7 mouse cellular contexts compared by ENCODE assay signal in genomic region chr11:76945386-76946202, GRCm38 (mm10). TPM values are rescaled to one million over a fixed set of nuclear protein-coding genes. Genes with fewer than 3 reads are reported as not detected.
A peak's percentile ranks its signal among the peaks of the same experiment; 100 is the strongest.
DNase-seq lines count a peak whose midpoint lies in the region; ATAC-seq and TF ChIP-seq lines count a peak whose summit lies in the region.

No protein-coding gene starts in this region.

- peak; percentile 97 for DNase-seq in adrenal gland, postnatal 14 days
- peak; percentile 95 for DNase-seq in embryonic facial prominence, embryonic 11.5 days (ENCODE audit: low spot score)
- DNase-seq in heart, adult 18-20 months: peak; percentile 94 to 97
- peak; percentile 96 for DNase-seq in kidney, adult 2 months
- DNase-seq in spleen, adult 2 months (ENCODE audit: low read depth in 1 of 2, low spot score in 2 of 2): peak; percentile 55 to 92

- H3K27me3 ChIP-seq in embryonic facial prominence, embryonic 11.5 days (ENCODE audit: control insufficient read depth, insufficient read depth, low read length): no peaks in the 10 kb centered on the region
- no peaks in the 10 kb centered on the region for H3K27me3 ChIP-seq in kidney, adult 2 months (replicated peaks; ENCODE audit: control insufficient read depth, insufficient read depth, low read length)
- no peaks in the 10 kb centered on the region for H3K27me3 ChIP-seq in limb, embryonic 12.5 days
- H3K27me3 ChIP-seq in midbrain, embryonic 15.5 days (replicated peaks): no peaks in the 10 kb centered on the region
- no peaks in the 10 kb centered on the region for H3K27me3 ChIP-seq in spleen, adult 2 months (ENCODE audit: control insufficient read depth, insufficient read depth, low read length)

- no peaks in the 10 kb centered on the region for H3K36me3 ChIP-seq in embryonic facial prominence, embryonic 11.5 days (replicated peaks; ENCODE audit: control insufficient read depth, insufficient read depth, low read depth, low read length)
- H3K36me3 ChIP-seq in kidney, adult 2 months (ENCODE audit: control insufficient read depth, insufficient read depth, low read length): no peaks in the 10 kb centered on the region
- peaks cover 22% of the 10 kb centered on the region for H3K36me3 ChIP-seq in limb, embryonic 12.5 days
- H3K36me3 ChIP-seq in midbrain, embryonic 15.5 days (replicated peaks): no peaks in the 10 kb centered on the region
- H3K36me3 ChIP-seq in spleen, adult 2 months (ENCODE audit: control insufficient read depth, insufficient read depth, low read length): peaks cover 1% of the 10 kb centered on the region; the same call in 1 of the 2 replicates

- peak overlapping the region; percentile 83 for H3K27ac ChIP-seq in embryonic facial prominence, embryonic 11.5 days (replicated peaks; ENCODE audit: low read depth, low read length)
- H3K27ac ChIP-seq in kidney, adult 2 months (ENCODE audit: insufficient read depth, low read depth, low read length): peak overlapping the region; percentile 94
- peak overlapping the region; percentile 93 for H3K27ac ChIP-seq in limb, embryonic 12.5 days
- H3K27ac ChIP-seq in midbrain, embryonic 15.5 days: peak overlapping the region; percentile 81
- H3K27ac ChIP-seq in spleen, adult 2 months (ENCODE audit: insufficient read depth, low read length): peak overlapping the region; percentile 39; the same call in 1 of the 2 replicates

- H3K4me1 ChIP-seq in embryonic facial prominence, embryonic 11.5 days (ENCODE audit: control insufficient read depth, insufficient read depth, low read length): no peaks in the 10 kb centered on the region
- peaks cover 8% of the 10 kb centered on the region; the same call in 1 of the 2 replicates for H3K4me1 ChIP-seq in kidney, adult 2 months (ENCODE audit: control insufficient read depth, insufficient read depth, low read length)
- peaks cover 9% of the 10 kb centered on the region for H3K4me1 ChIP-seq in limb, embryonic 12.5 days (replicated peaks)
- peaks cover 14% of the 10 kb centered on the region for H3K4me1 ChIP-seq in midbrain, embryonic 15.5 days
- peaks cover 6% of the 10 kb centered on the region; the same call in 1 of the 2 replicates for H3K4me1 ChIP-seq in spleen, adult 2 months (ENCODE audit: control insufficient read depth, insufficient read depth, insufficient read length)

- H3K9me3 ChIP-seq in embryonic facial prominence, embryonic 11.5 days (replicated peaks; ENCODE audit: control insufficient read depth, low read length): no peaks in the 10 kb centered on the region
- H3K9me3 ChIP-seq in limb, embryonic 12.5 days: no peaks in the 10 kb centered on the region
- no peaks in the 10 kb centered on the region for H3K9me3 ChIP-seq in midbrain, embryonic 15.5 days

- peak overlapping the region; percentile 76 for H3K4me2 ChIP-seq in embryonic facial prominence, embryonic 11.5 days (ENCODE audit: low read depth, low read length)
- H3K4me2 ChIP-seq in limb, embryonic 12.5 days: peak overlapping the region; percentile 89
- peak overlapping the region; percentile 63 for H3K4me2 ChIP-seq in midbrain, embryonic 15.5 days

- TF ChIP-seq POLR2A in kidney, adult 2 months (IDR thresholded peaks at IDR 0.05; ENCODE audit: low read depth, low read length): peak; percentile 56
- peak; percentile 50 for TF ChIP-seq POLR2A in spleen, adult 2 months (IDR thresholded peaks at IDR 0.05; ENCODE audit: low read depth, low read length)

- peak overlapping the region; percentile 86 for H3K9ac ChIP-seq in embryonic facial prominence, embryonic 11.5 days (replicated peaks; ENCODE audit: low read length)
- peak overlapping the region; percentile 91 for H3K9ac ChIP-seq in limb, embryonic 12.5 days (replicated peaks)
- H3K9ac ChIP-seq in midbrain, embryonic 15.5 days: peak overlapping the region; percentile 80

- ATAC-seq in embryonic facial prominence, embryonic 11.5 days (replicated peaks; ENCODE audit: insufficient number of reproducible peaks, low FRiP score, low TSS enrichment, low read depth): peak; percentile 94
- peak; percentile 95 for ATAC-seq in limb, embryonic 12.5 days (ENCODE audit: insufficient number of reproducible peaks, insufficient read depth, low FRiP score, low TSS enrichment, low read depth)
- peak; percentile 95 for ATAC-seq in midbrain, embryonic 15.5 days (replicated peaks)

- WGBS in embryonic facial prominence, embryonic 11.5 days: under 1% methylated on average over 57 of the region's 58 CpGs
- 1% methylated on average over 56 of the region's 58 CpGs for WGBS in kidney, adult 2 months
- under 1% methylated on average over 58 of the region's 58 CpGs for WGBS in limb, embryonic 12.5 days
- under 1% methylated on average over 58 of the region's 58 CpGs for WGBS in midbrain, embryonic 15.5 days
- 1% methylated on average over 58 of the region's 58 CpGs for WGBS in spleen, adult 2 months

- no peak for TF ChIP-seq CTCF in kidney, adult 2 months (conservative IDR thresholded peaks at IDR 0.05; ENCODE audit: insufficient read depth, insufficient read length, low read depth, low read length)
- TF ChIP-seq CTCF in spleen, adult 2 months (IDR thresholded peaks at IDR 0.05; ENCODE audit: extremely low read depth, insufficient read depth, insufficient read length, insufficient replicate concordance): no peak

- peak overlapping the region; percentile 94 for H3K4me3 ChIP-seq in embryonic facial prominence, embryonic 11.5 days (ENCODE audit: low read depth, low read length)
- H3K4me3 ChIP-seq in kidney, adult 2 months (ENCODE audit: insufficient read depth, low read depth, low read length): peak overlapping the region; percentile 77
- peak overlapping the region; percentile 87 for H3K4me3 ChIP-seq in limb, embryonic 12.5 days (replicated peaks)
- H3K4me3 ChIP-seq in midbrain, embryonic 15.5 days: peak overlapping the region; percentile 82
- H3K4me3 ChIP-seq in spleen, adult 2 months (ENCODE audit: extremely low read depth, insufficient read depth, insufficient read length): peak overlapping the region; percentile 91

RNA-seq across cellular contexts. Expression of gene Blmh, which starts 21.0 kb away (rescaled TPM):
- total RNA-seq in adrenal gland, postnatal 14 days (2021): 54.2 and 56.1 TPM in 2 replicates
- polyA plus RNA-seq in embryonic facial prominence, embryonic 11.5 days (2014; fragmentation: Nextera tagmentation; extraction: Ambion mirVana): 187 and 193 TPM in 2 replicates
- 10 to 100 TPM; 26.3 to 30.1 TPM for total RNA-seq in heart, adult 18-20 months (2021)
- polyA plus RNA-seq in kidney, adult 2 months (2012; rRNA removed): 26.1 and 27.8 TPM in 2 replicates
- 202 and 212 TPM in 2 replicates for polyA plus RNA-seq in limb, embryonic 12.5 days (2016; fragmentation: Nextera tagmentation; extraction: Ambion mirVana)
- 151 and 155 TPM in 2 replicates for polyA plus RNA-seq in midbrain, embryonic 15.5 days (2015; fragmentation: Nextera tagmentation; extraction: Ambion mirVana)
- 5.9 and 6.2 TPM in 2 replicates for polyA plus RNA-seq in spleen, adult 2 months (2012; rRNA removed)

RNA-seq across cellular contexts. Expression of gene Tmigd1, which starts 43.6 kb away (rescaled TPM):
- 0.78 and 1.3 TPM in 2 replicates for total RNA-seq in adrenal gland, postnatal 14 days (2021)
- not detected in 2 replicates for polyA plus RNA-seq in embryonic facial prominence, embryonic 11.5 days (2014; fragmentation: Nextera tagmentation; extraction: Ambion mirVana)
- under 1 TPM in 1 of 2 experiments, not detected in 1; 0.28 TPM for total RNA-seq in heart, adult 18-20 months (2021)
- 36.1 and 39.0 TPM in 2 replicates for polyA plus RNA-seq in kidney, adult 2 months (2012; rRNA removed)
- not detected in 2 replicates for polyA plus RNA-seq in limb, embryonic 12.5 days (2016; fragmentation: Nextera tagmentation; extraction: Ambion mirVana)
- polyA plus RNA-seq in midbrain, embryonic 15.5 days (2015; fragmentation: Nextera tagmentation; extraction: Ambion mirVana): not detected in 2 replicates
- not detected in 2 replicates for polyA plus RNA-seq in spleen, adult 2 months (2012; rRNA removed)

RNA-seq across cellular contexts. Expression of gene Slc6a4, which starts 52.8 kb away (rescaled TPM):
- total RNA-seq in adrenal gland, postnatal 14 days (2021): 37.1 and 38.4 TPM in 2 replicates
- 0.86 and 1.0 TPM in 2 replicates for polyA plus RNA-seq in embryonic facial prominence, embryonic 11.5 days (2014; fragmentation: Nextera tagmentation; extraction: Ambion mirVana)
- total RNA-seq in heart, adult 18-20 months (2021): under 1 TPM; 0.50 to 0.64 TPM
- polyA plus RNA-seq in kidney, adult 2 months (2012; rRNA removed): 12.8 and 14.6 TPM in 2 replicates
- 0.60 and 0.98 TPM in 2 replicates for polyA plus RNA-seq in limb, embryonic 12.5 days (2016; fragmentation: Nextera tagmentation; extraction: Ambion mirVana)
- 5.7 TPM in 2 replicates for polyA plus RNA-seq in midbrain, embryonic 15.5 days (2015; fragmentation: Nextera tagmentation; extraction: Ambion mirVana)
- polyA plus RNA-seq in spleen, adult 2 months (2012; rRNA removed): 6.1 and 6.2 TPM in 2 replicates

Comparison
In these comparisons a context has a peak if more than half of its experiments do, and no peak if none do; other contexts are left out.
1. Peak in every context shown above with its lines: DNase-seq, ATAC-seq, H3K4me3 ChIP-seq and H3K27ac ChIP-seq.
2. H3K27ac ChIP-seq: peak in every context shown above with its lines; median percentile 94 in kidney, adult 2 months; 93 in limb, embryonic 12.5 days; 83 in embryonic facial prominence, embryonic 11.5 days; 81 in midbrain, embryonic 15.5 days; 39 in spleen, adult 2 months.
3. RNA of gene Tmigd1, which starts 43.6 kb away (polyA plus RNA-seq): 36.1 to 39.0 TPM in kidney, adult 2 months; not detected in embryonic facial prominence, embryonic 11.5 days, not detected in spleen, adult 2 months, not detected in limb, embryonic 12.5 days and not detected in midbrain, embryonic 15.5 days; every median in the first group is over 10 times any median in the second.